ENCODE assay signal across 8 mouse cellular contexts in the genomic region with DNA sequence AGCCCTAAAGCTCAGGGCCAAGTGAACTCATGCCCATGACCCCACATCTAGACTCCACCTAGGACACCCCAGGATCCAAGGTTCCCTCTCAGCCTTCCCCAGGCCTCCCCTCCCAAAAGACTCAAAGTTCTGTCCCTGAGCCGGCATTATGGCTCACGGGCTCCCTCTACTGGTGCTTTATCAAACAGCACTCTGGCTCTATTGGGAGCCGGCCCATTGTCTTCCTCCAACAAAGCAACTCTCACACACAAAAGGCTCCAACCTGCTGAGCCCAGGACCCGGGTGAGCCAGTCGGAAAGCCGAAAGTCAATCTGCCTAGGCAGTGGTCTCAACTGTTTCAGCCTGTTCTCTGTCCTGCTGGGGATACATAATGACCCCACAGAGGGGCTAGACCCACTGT. TPM values are rescaled to one million over a fixed set of nuclear protein-coding genes. Genes with fewer than 3 reads are reported as not detected.
A peak's percentile ranks its signal among the peaks of the same experiment; 100 is the strongest.
DNase-seq lines count a peak whose midpoint lies in the region; ATAC-seq and TF ChIP-seq lines count a peak whose summit lies in the region.

No protein-coding gene starts in this region.

- H3K27ac ChIP-seq in bone marrow macrophage, adult 2 months (ENCODE audit: insufficient read depth, low read depth, low read length) = peak overlapping the region; percentile 100
- H3K27ac ChIP-seq in embryonic facial prominence, embryonic 15.5 days (replicated peaks) = no peak overlapping the region
- H3K27ac ChIP-seq in lung, embryonic 16.5 days (ENCODE audit: low read length) = no peak overlapping the region

- no peak for TF ChIP-seq POLR2A in bone marrow macrophage, adult 2 months (IDR thresholded peaks at IDR 0.05; ENCODE audit: borderline replicate concordance, low read depth, low read length)

- no peak overlapping the region for H3K4me3 ChIP-seq in G1E (ENCODE audit: low read depth, low read length)
- H3K4me3 ChIP-seq in bone marrow macrophage, adult 2 months (ENCODE audit: insufficient read depth, low read length) = no peak overlapping the region
- H3K4me3 ChIP-seq in embryonic facial prominence, embryonic 15.5 days (replicated peaks) = no peak overlapping the region
- no peak overlapping the region for H3K4me3 ChIP-seq in lung, embryonic 16.5 days (ENCODE audit: low read length)

- 1% methylated on average over 6 of the region's 6 CpGs for whole genome bisulfite sequencing in embryonic facial prominence, embryonic 15.5 days
- 2% methylated on average over 6 of the region's 6 CpGs for WGBS in lung, embryonic 16.5 days

- peak; percentile 78 for TF ChIP-seq CTCF in G1E (IDR thresholded peaks at IDR 0.05; ENCODE audit: low read depth, low read length)
- TF ChIP-seq CTCF in bone marrow macrophage, adult 2 months (IDR thresholded peaks at IDR 0.05; ENCODE audit: low read depth, low read length) = peak; percentile 70

- H3K9me3 ChIP-seq in G1E (replicated peaks) = no peaks in the 10 kb centered on the region
- H3K9me3 ChIP-seq in embryonic facial prominence, embryonic 15.5 days (replicated peaks) = no peaks in the 10 kb centered on the region
- H3K9me3 ChIP-seq in lung, embryonic 16.5 days (ENCODE audit: control insufficient read depth, low read length) = no peaks in the 10 kb centered on the region

- no peak overlapping the region for H3K4me2 ChIP-seq in embryonic facial prominence, embryonic 15.5 days (replicated peaks)
- no peak overlapping the region for H3K4me2 ChIP-seq in lung, embryonic 16.5 days (ENCODE audit: low read depth, low read length)

- peaks cover 35% of the 10 kb centered on the region for H3K27me3 ChIP-seq in G1E (ENCODE audit: insufficient read depth, low read length)
- H3K27me3 ChIP-seq in embryonic facial prominence, embryonic 15.5 days = no peaks in the 10 kb centered on the region
- no peaks in the 10 kb centered on the region for H3K27me3 ChIP-seq in lung, embryonic 16.5 days (ENCODE audit: control insufficient read depth, insufficient read depth, low read depth, low read length)

- peaks cover 17% of the 10 kb centered on the region for H3K4me1 ChIP-seq in G1E (ENCODE audit: insufficient read depth, low read depth, low read length)
- peaks cover 39% of the 10 kb centered on the region for H3K4me1 ChIP-seq in bone marrow macrophage, adult 2 months (ENCODE audit: control insufficient read depth, insufficient read depth, low read length)
- H3K4me1 ChIP-seq in embryonic facial prominence, embryonic 15.5 days = peaks cover 17% of the 10 kb centered on the region; the same call in 1 of the 2 replicates
- H3K4me1 ChIP-seq in lung, embryonic 16.5 days (replicated peaks; ENCODE audit: control insufficient read depth, insufficient read depth, low read length) = peaks cover 3% of the 10 kb centered on the region; the same call in 1 of the 2 replicates

- peak; percentile 45; the same call in 1 of the 2 replicates for ATAC-seq in G1E (ENCODE audit: extremely low read depth, insufficient number of reproducible peaks, low FRiP score, poor library complexity, severe bottlenecking)
- peak; percentile 48; the same call in 1 of the 2 replicates for ATAC-seq in embryonic facial prominence, embryonic 15.5 days (ENCODE audit: insufficient number of reproducible peaks, low FRiP score, low TSS enrichment, low read depth)
- peak; percentile 60; the same call in 1 of the 2 replicates for ATAC-seq in lung, embryonic 16.5 days (ENCODE audit: low read depth)

- H3K9ac ChIP-seq in embryonic facial prominence, embryonic 15.5 days = no peak overlapping the region
- H3K9ac ChIP-seq in lung, embryonic 16.5 days (ENCODE audit: low read length) = no peak overlapping the region

- no peaks in the 10 kb centered on the region for H3K36me3 ChIP-seq in G1E (replicated peaks)
- no peaks in the 10 kb centered on the region for H3K36me3 ChIP-seq in embryonic facial prominence, embryonic 15.5 days
- H3K36me3 ChIP-seq in lung, embryonic 16.5 days (ENCODE audit: control insufficient read depth, insufficient read depth, low read length) = no peaks in the 10 kb centered on the region

- peak; percentile 71 for DNase-seq in G1E (ENCODE audit: low spot score)
- peak; percentile 75 to 80 for DNase-seq in heart, postnatal 36 days
- peak; percentile 82 to 83 for DNase-seq in kidney, postnatal 4 days
- DNase-seq in ovary, postnatal 14 days (ENCODE audit: low spot score) = peak; percentile 77
- DNase-seq in urinary bladder, postnatal 14 days (ENCODE audit: low spot score) = peak; percentile 64

- intact Hi-C loops in heart, postnatal 36 days (cut with DNase I) = no loop called here

RNA-seq across cellular contexts. Expression of a gene that starts 29.0 kb away (rescaled TPM):
- 34.6 and 43.9 TPM in 2 replicates for total RNA-seq in G1E (2014; fragmentation: Nextera tagmentation)
- 11.3 and 27.9 TPM in 2 replicates for total RNA-seq in G1E (2017)
- 49.8 and 83.4 TPM in 2 replicates for polyA plus RNA-seq in G1E (2012)
- polyA plus RNA-seq in bone marrow macrophage, adult 2 months (2012; ENCODE audit: insufficient read depth, insufficient read length, missing spikeins) = 16.7 and 23.1 TPM in 2 replicates
- polyA plus RNA-seq in embryonic facial prominence, embryonic 15.5 days (2015; fragmentation: Nextera tagmentation; extraction: Ambion mirVana) = 81.7 and 85.6 TPM in 2 replicates
- total RNA-seq in heart, postnatal 36 days (2021) = 1 to 10 TPM in 1 of 2 experiments, under 1 TPM in 1; 0.86 to 1.7 TPM
- 90.8 and 99.5 TPM in 2 replicates for polyA plus RNA-seq in lung, embryonic 16.5 days (2015; fragmentation: Nextera tagmentation; extraction: Ambion mirVana)

RNA-seq across cellular contexts. Expression of a gene that starts 29.3 kb away (rescaled TPM):
- total RNA-seq in G1E (2014; fragmentation: Nextera tagmentation) = not detected in 2 replicates
- total RNA-seq in G1E (2017) = 0.71 TPM in 1 of 2 replicates, not detected in the other
- 0.10 and 0.26 TPM in 2 replicates for polyA plus RNA-seq in G1E (2012)
- polyA plus RNA-seq in bone marrow macrophage, adult 2 months (2012; ENCODE audit: insufficient read depth, insufficient read length, missing spikeins) = 1.1 and 1.6 TPM in 2 replicates
- 8.3 and 10.1 TPM in 2 replicates for polyA plus RNA-seq in embryonic facial prominence, embryonic 15.5 days (2015; fragmentation: Nextera tagmentation; extraction: Ambion mirVana)
- 1 to 10 TPM; 3.1 to 3.4 TPM for total RNA-seq in heart, postnatal 36 days (2021)
- 4.5 and 5.4 TPM in 2 replicates for polyA plus RNA-seq in lung, embryonic 16.5 days (2015; fragmentation: Nextera tagmentation; extraction: Ambion mirVana)

RNA-seq across cellular contexts. Expression of a gene that starts 49.8 kb away (rescaled TPM):
- total RNA-seq in G1E (2014; fragmentation: Nextera tagmentation) (not detected in 2 replicates), G1E (2017) (not detected in 2 replicates)
- 0.77 and 1.2 TPM in 2 replicates for polyA plus RNA-seq in G1E (2012)
- polyA plus RNA-seq in bone marrow macrophage, adult 2 months (2012; ENCODE audit: insufficient read depth, insufficient read length, missing spikeins) = not detected in 2 replicates
- 0.67 and 6.2 TPM in 2 replicates for polyA plus RNA-seq in embryonic facial prominence, embryonic 15.5 days (2015; fragmentation: Nextera tagmentation; extraction: Ambion mirVana)
- 1 to 10 TPM in 1 of 2 experiments, not detected in 1; 1.1 TPM for total RNA-seq in heart, postnatal 36 days (2021)
- polyA plus RNA-seq in lung, embryonic 16.5 days (2015; fragmentation: Nextera tagmentation; extraction: Ambion mirVana) = 2.5 and 3.2 TPM in 2 replicates

RNA-seq across cellular contexts. Expression of a gene that starts 49.9 kb away (rescaled TPM):
- total RNA-seq in G1E (2014; fragmentation: Nextera tagmentation) (248 and 277 TPM in 2 replicates), G1E (2017) (542 and 638 TPM in 2 replicates)
- polyA plus RNA-seq in G1E (2012) = 180 and 328 TPM in 2 replicates
- polyA plus RNA-seq in bone marrow macrophage, adult 2 months (2012; ENCODE audit: insufficient read depth, insufficient read length, missing spikeins) = 607 and 651 TPM in 2 replicates
- polyA plus RNA-seq in embryonic facial prominence, embryonic 15.5 days (2015; fragmentation: Nextera tagmentation; extraction: Ambion mirVana) = 1,008 and 1,040 TPM in 2 replicates
- 1,000 to 10,000 TPM; 4,631 to 4,708 TPM for total RNA-seq in heart, postnatal 36 days (2021)
- polyA plus RNA-seq in lung, embryonic 16.5 days (2015; fragmentation: Nextera tagmentation; extraction: Ambion mirVana) = 1,058 and 1,114 TPM in 2 replicates

RNA-seq across cellular contexts. Expression of a gene that starts 50.3 kb away (rescaled TPM):
- total RNA-seq in G1E (2014; fragmentation: Nextera tagmentation) = 12.3 and 18.7 TPM in 2 replicates
- 40.9 and 41.6 TPM in 2 replicates for total RNA-seq in G1E (2017)
- polyA plus RNA-seq in G1E (2012) = 89.7 and 117 TPM in 2 replicates
- polyA plus RNA-seq in bone marrow macrophage, adult 2 months (2012; ENCODE audit: insufficient read depth, insufficient read length, missing spikeins) = 56.5 and 61.3 TPM in 2 replicates
- polyA plus RNA-seq in embryonic facial prominence, embryonic 15.5 days (2015; fragmentation: Nextera tagmentation; extraction: Ambion mirVana) = 220 and 225 TPM in 2 replicates
- 10 to 100 TPM; 40.2 to 46.2 TPM for total RNA-seq in heart, postnatal 36 days (2021)
- polyA plus RNA-seq in lung, embryonic 16.5 days (2015; fragmentation: Nextera tagmentation; extraction: Ambion mirVana) = 237 and 248 TPM in 2 replicates
